Mouse (Mus musculus) small intestine, adult 2 months (tissue): Measurements from ENCODE around the gene Scml4. TPM values are rescaled to one million over a fixed set of nuclear protein-coding genes. Genes with fewer than 3 reads are reported as not detected.

Experiments used
- H3K27ac ChIP-seq: fragments of 200-500 bp; 2 replicates; pipeline ENCODE4 v1.5.1; 2012; ENCODE audit warnings: low read depth, low read length, control low read depth, inconsistent platforms; ENCODE audit not compliant: insufficient read depth
- H3K27me3 ChIP-seq: fragments of 200-500 bp; 2 replicates; pipeline ENCODE4 v1.6.1; 2012; ENCODE audit warnings: mild to moderate bottlenecking, moderate library complexity, low read length, inconsistent platforms; ENCODE audit not compliant: control insufficient read depth, insufficient read depth
- H3K36me3 ChIP-seq: fragments of 200-500 bp; 2 replicates; pipeline ENCODE4 v1.6.1; 2012; ENCODE audit warnings: mild to moderate bottlenecking, low read length, control low read depth, inconsistent platforms; ENCODE audit not compliant: control insufficient read depth, insufficient read depth
- H3K4me1 ChIP-seq: fragments of 200-500 bp; 2 replicates; pipeline ENCODE4 v1.6.1; 2012; ENCODE audit warnings: low read length, inconsistent platforms, mixed read lengths; ENCODE audit not compliant: control insufficient read depth, insufficient read depth, insufficient read length
- H3K4me3 ChIP-seq: fragments of 200-500 bp; 2 replicates; pipeline ENCODE4 v1.5.1; 2012; ENCODE audit warnings: low read depth, mild to moderate bottlenecking, control low read depth, inconsistent platforms, low read length, moderate library complexity
- CTCF ChIP-seq: fragments of 200-500 bp; IDR thresholded peaks from 2 replicates; pipeline ENCODE4 v1.5.1; 2012; ENCODE audit warnings: low read depth, mild to moderate bottlenecking, control low read depth, inconsistent platforms, low read length, moderate library complexity, mixed read lengths; ENCODE audit not compliant: insufficient replicate concordance, insufficient read length; ENCODE audit errors: extremely low read depth
- POLR2A ChIP-seq: fragments of 200-500 bp; IDR thresholded peaks from 2 replicates; pipeline ENCODE4 v1.6.1; 2012; ENCODE audit warnings: low read depth, mild to moderate bottlenecking, control low read depth, inconsistent platforms, low read length, moderate library complexity
- WGBS: fragments of 180-500 bp; shearing (Covaris S2); methylation state at CpG from one replicate; pipeline ENCODE4 v1.1.7; 2018; 5-methylcytosine and 5-hydroxymethylcytosine counted together
- polyA plus RNA-seq: library from polyadenylated mRNA; depleted of rRNA; stranded (reverse); fragments of >200 nt; gene quantifications from 2 replicates; pipeline ENCODE4 v1.2.3, GENCODE M21; 2012

Gene Scml4
- polyA plus RNA-seq, 1 experiment: 12.1 TPM

DNA sequence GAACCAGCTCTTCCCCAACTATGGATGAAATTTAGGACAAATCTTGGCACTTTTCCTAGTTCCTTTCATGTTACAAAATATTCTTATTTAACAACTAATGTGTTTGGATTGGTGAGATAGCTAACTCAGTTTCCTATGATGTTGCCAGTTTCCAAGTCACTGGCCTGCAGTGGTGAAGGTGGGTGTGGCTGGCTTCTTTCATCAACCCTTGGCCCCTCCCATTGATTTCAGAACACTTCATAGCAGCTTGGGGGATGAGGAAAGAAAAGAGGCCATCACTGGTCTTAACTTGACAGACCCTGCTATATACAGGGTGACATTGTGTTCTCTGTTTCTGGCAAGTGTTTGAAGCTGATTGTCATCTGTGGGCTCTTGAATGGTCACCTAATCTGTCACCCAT lies 76.0 kb downstream of the Scml4 start:
- TF ChIP-seq POLR2A (no peak), CTCF (no peak)
- no peak overlapping the region for H3K4me3 ChIP-seq
- no peaks in the 10 kb centered on the region for H3K36me3 ChIP-seq
- peaks cover 6% of the 10 kb centered on the region; the same call in 1 of the 2 replicates for H3K4me1 ChIP-seq
- no peaks in the 10 kb centered on the region for H3K27me3 ChIP-seq
- H3K27ac ChIP-seq: no peak overlapping the region

GRCm38 (mm10) chr10:42938361-42938760 lies 78.2 kb downstream of the Scml4 start:
- TF ChIP-seq CTCF: no peak
- no peak for TF ChIP-seq POLR2A
- Histone ChIP-seq H3K27me3 (no peaks in the 10 kb centered on the region), H3K4me1 (peaks cover 8% of the 10 kb centered on the region; the same call in 1 of the 2 replicates), H3K4me3 (no peak overlapping the region), H3K36me3 (no peaks in the 10 kb centered on the region), H3K27ac (no peak overlapping the region)
- 62% methylated on average over 4 of the region's 4 CpGs for WGBS

DNA sequence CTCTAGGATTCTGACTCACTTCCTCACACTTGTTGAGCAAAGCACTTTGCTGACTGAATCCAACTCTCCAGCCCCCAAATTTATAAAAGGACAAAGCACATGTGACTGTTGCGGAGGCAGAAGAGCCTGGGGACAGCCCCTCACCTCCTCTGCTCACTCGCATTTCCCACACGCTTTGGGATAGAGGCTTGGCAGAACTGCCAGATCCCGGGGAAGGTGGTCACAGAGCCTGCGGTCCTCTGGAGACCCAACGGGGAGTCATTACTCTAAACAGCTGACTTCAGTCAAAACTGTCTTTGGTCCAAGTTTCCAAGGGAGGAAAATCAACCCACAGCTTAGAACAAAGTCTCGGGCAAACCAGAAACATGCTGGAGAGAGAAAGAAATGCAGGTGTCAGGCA lies 79.5 kb downstream of the Scml4 start:
- Histone ChIP-seq H3K4me1 (peaks cover 8% of the 10 kb centered on the region; the same call in 1 of the 2 replicates), H3K27me3 (no peaks in the 10 kb centered on the region), H3K27ac (peak overlapping the region; percentile 88), H3K4me3 (peak overlapping the region; percentile 29; the same call in 1 of the 2 replicates), H3K36me3 (no peaks in the 10 kb centered on the region)
- WGBS: 20% methylated on average over 7 of the region's 7 CpGs
- TF ChIP-seq POLR2A (no peak), CTCF (no peak)

- H3K4me1 ChIP-seq: peaks cover 8% of the 10 kb centered on the region; the same call in 1 of the 2 replicates
- peak overlapping the region; percentile 88 for H3K4me3 ChIP-seq
- 27% methylated on average over 21 of the region's 21 CpGs for WGBS
- H3K27me3 ChIP-seq: no peaks in the 10 kb centered on the region
- peak; percentile 77 for TF ChIP-seq POLR2A
- TF ChIP-seq CTCF: peak; percentile 22; the same call in 1 of the 2 replicates
- H3K27ac ChIP-seq: peak overlapping the region; percentile 99
- H3K36me3 ChIP-seq: no peaks in the 10 kb centered on the region
Measured at GRCm38 (mm10) chr10:42940193-42941050, 80.3 kb downstream of the Scml4 start.

DNA sequence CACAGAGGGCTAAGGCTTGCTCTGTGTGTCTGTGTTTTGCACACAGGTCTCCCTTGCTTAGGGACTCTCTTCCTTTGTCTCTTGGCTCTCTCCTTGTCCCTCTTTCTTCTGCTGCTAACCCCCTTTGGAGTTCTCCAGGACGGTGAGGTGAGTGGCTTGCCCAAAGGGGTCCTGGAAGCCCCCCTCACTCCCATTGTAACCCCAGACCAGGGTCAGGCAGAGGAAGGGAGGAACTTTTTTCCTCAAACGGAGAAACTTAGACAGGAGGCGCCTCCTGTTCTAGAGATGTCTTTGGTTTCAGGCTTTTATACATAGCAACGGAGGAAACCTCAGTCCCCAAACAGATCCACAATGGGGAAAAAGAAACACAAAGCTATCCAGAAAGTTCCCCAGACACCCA lies 81.1 kb downstream of the Scml4 start:
- peak overlapping the region; percentile 99 for H3K27ac ChIP-seq
- no peaks in the 10 kb centered on the region for H3K27me3 ChIP-seq
- 22% methylated on average over 4 of the region's 4 CpGs for WGBS
- H3K36me3 ChIP-seq: 0 out of 2 replicates have a peak, but pooled peaks cover 1% of the 10 kb centered on the region
- no peak for TF ChIP-seq CTCF
- no peak for TF ChIP-seq POLR2A
- H3K4me1 ChIP-seq: peaks cover 8% of the 10 kb centered on the region; the same call in 1 of the 2 replicates
- peak overlapping the region; percentile 88 for H3K4me3 ChIP-seq

- H3K27ac ChIP-seq: peak overlapping the region; percentile 96
- TF ChIP-seq POLR2A: no peak
- peak; percentile 69; the same call in 1 of the 2 replicates for TF ChIP-seq CTCF
- H3K27me3 ChIP-seq: no peaks in the 10 kb centered on the region
- H3K36me3 ChIP-seq: peaks cover 6% of the 10 kb centered on the region
- peak overlapping the region; percentile 88 for H3K4me3 ChIP-seq
- H3K4me1 ChIP-seq: peaks cover 8% of the 10 kb centered on the region; the same call in 1 of the 2 replicates
- WGBS: 15% methylated on average over 14 of the region's 14 CpGs
Measured at GRCm38 (mm10) chr10:42941697-42942221, 81.6 kb downstream of the Scml4 start.

GRCm38 (mm10) chr10:42942300-42942699 lies 82.1 kb downstream of the Scml4 start:
- Histone ChIP-seq H3K36me3 (peaks cover 10% of the 10 kb centered on the region), H3K27ac (no peak overlapping the region), H3K4me3 (no peak overlapping the region), H3K27me3 (no peaks in the 10 kb centered on the region), H3K4me1 (peaks cover 8% of the 10 kb centered on the region; the same call in 1 of the 2 replicates)
- WGBS: 41% methylated on average over 3 of the region's 3 CpGs
- TF ChIP-seq POLR2A (no peak), CTCF (no peak)
